Mouse (Mus musculus) liver, postnatal 0 days (tissue): ENCODE data around the gene Map3k15. TPM values are rescaled to one million over a fixed set of nuclear protein-coding genes. Genes with fewer than 3 reads are reported as not detected.

ENCODE experiments used
- ATAC-seq: fragments of 200-750 bp; cut with Nextera tagmentation; 2 replicates; pipeline ENCODE4 v1.8.0; 2017; ENCODE audit warnings: mild to moderate bottlenecking, moderate library complexity
- DNase-seq: peaks from one replicate; pipeline ENCODE4 v3.0.0-alpha.2; 2016
- H3K27ac ChIP-seq: fragments of 300-500 bp; sonication (generic); 2 replicates; pipeline ENCODE4 v1.5.1; 2014; ENCODE audit warnings: antibody characterized with exemption, moderate library complexity, mild to moderate bottlenecking, low read depth
- H3K27me3 ChIP-seq: fragments of 300-500 bp; sonication (generic); 2 replicates; pipeline ENCODE4 v1.6.1; 2014; ENCODE audit warnings: low read length, control low read depth, mixed read lengths; ENCODE audit not compliant: insufficient read depth
- H3K36me3 ChIP-seq: fragments of 300-500 bp; sonication (generic); replicated peaks from 2 replicates; pipeline ENCODE4 v1.6.1; 2014; ENCODE audit warnings: mild to moderate bottlenecking, control low read depth, low read length, moderate library complexity, mixed read lengths; ENCODE audit not compliant: insufficient read depth
- H3K4me1 ChIP-seq: fragments of 300-500 bp; sonication (generic); 2 replicates; pipeline ENCODE4 v1.6.1; 2014; ENCODE audit warnings: antibody characterized with exemption, mild to moderate bottlenecking, control low read depth; ENCODE audit not compliant: insufficient read depth
- H3K4me2 ChIP-seq: fragments of 300-500 bp; sonication (generic); 2 replicates; pipeline ENCODE4 v1.6.1; 2014; ENCODE audit warnings: low read depth, mild to moderate bottlenecking, low read length, moderate library complexity, mixed read lengths
- H3K4me3 ChIP-seq: fragments of 300-500 bp; sonication (generic); 2 replicates; pipeline ENCODE4 v1.5.1; 2014; ENCODE audit warnings: low read depth, low read length
- H3K9ac ChIP-seq: fragments of 300-500 bp; sonication (generic); replicated peaks from 2 replicates; pipeline ENCODE4 v1.6.1; 2014; ENCODE audit warnings: mild to moderate bottlenecking, moderate library complexity
- H3K9me3 ChIP-seq: fragments of 300-500 bp; sonication (generic); 2 replicates; pipeline ENCODE4 v1.6.1; 2016; ENCODE audit warnings: mild to moderate bottlenecking, control low read depth, low read length, mixed read lengths
- CTCF ChIP-seq: sonication (generic); IDR thresholded peaks from 2 replicates; pipeline ENCODE4 v1.5.1; 2016; ENCODE audit warnings: antibody characterized with exemption, low read depth
- EP300 ChIP-seq: IDR thresholded peaks from 2 replicates; pipeline ENCODE4 v1.6.1; 2016; ENCODE audit warnings: antibody characterized with exemption, low read depth, mild to moderate bottlenecking
- WGBS: fragments of 180-500 bp; shearing (Covaris S2); extraction: QIAGEN DNeasy Blood & Tissue Kit; methylation state at CpG from one replicate; pipeline ENCODE4 v1.1.7; 2014; ENCODE audit not compliant: insufficient replicate concordance; 5-methylcytosine and 5-hydroxymethylcytosine counted together
- polyA plus RNA-seq: library from polyadenylated mRNA; unstranded; fragments of >200 nt; fragmentation: Nextera tagmentation; extraction: Ambion mirVana; gene quantifications from 2 replicates; pipeline ENCODE4 v1.2.1, GENCODE M21; 2015

Map3k15 gene
- polyA plus RNA-seq, 1 experiment from 2014 or later = 0.12 TPM

DNA sequence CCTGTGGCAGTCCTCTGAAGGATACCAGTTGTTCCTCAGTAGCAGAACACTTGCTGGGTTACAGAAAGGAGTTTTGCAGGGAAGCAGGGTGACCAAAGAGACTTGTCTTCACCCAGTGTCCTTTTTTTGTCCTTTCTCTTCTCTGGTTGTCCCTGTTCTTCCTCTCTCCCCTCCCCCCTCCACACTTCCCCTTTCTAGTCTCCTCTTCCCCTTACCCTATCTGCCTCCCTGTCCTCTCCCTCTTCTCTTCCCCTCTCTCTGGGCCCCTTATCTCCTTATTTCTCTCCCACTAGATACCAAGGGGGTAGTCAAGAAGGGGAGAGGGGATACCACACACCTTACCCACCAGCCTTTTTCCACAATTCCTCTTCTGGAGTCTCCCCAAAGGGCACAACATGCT lies 127.8 kb downstream of the Map3k15 start:
- Histone ChIP-seq H3K9me3 (no peaks in the 10 kb centered on the region), H3K9ac (no peak overlapping the region), H3K4me2 (0 out of 2 replicates have a peak overlapping the region, but pooled peaks have one; percentile 29), H3K4me1 (no peaks in the 10 kb centered on the region), H3K36me3 (no peaks in the 10 kb centered on the region), H3K27ac (peak overlapping the region; percentile 55; the same call in 1 of the 2 replicates), H3K4me3 (no peak overlapping the region), H3K27me3 (0 out of 2 replicates have a peak, but pooled peaks cover 5% of the 10 kb centered on the region)
- DNase-seq (peak; percentile 15), ATAC-seq (peak; percentile 55; the same call in 1 of the 2 replicates)
- TF ChIP-seq EP300 (no peak), CTCF (no peak)

DNA sequence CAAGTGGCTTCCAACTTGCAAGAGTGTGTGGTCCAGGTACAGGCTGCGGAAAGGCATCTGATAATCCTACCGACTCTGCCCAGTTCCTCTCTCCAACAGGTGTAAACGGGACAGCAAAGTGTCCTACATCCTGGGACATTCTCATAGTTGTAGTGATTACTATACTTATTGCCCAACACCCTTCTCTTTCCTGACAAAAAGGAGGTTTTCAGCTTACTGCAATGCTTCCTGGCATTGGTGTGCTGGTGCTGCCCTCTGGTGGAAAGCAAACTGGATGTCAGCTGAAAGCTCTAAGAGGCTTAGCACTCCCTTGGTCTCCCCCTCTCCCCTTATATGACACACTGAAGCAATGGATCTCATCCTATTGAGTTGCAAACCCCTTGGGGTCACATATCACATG lies 128.4 kb downstream of the Map3k15 start:
- peak; percentile 36 for ATAC-seq
- Histone ChIP-seq H3K4me1 (no peaks in the 10 kb centered on the region), H3K9ac (no peak overlapping the region), H3K27ac (no peak overlapping the region), H3K9me3 (no peaks in the 10 kb centered on the region), H3K4me3 (no peak overlapping the region), H3K4me2 (no peak overlapping the region), H3K36me3 (no peaks in the 10 kb centered on the region), H3K27me3 (0 out of 2 replicates have a peak, but pooled peaks cover 5% of the 10 kb centered on the region)
- peak; percentile 65 for DNase-seq
- TF ChIP-seq EP300 (no peak), CTCF (peak; percentile 85)
- 63% methylated on average over 3 of the region's 3 CpGs for WGBS

DNA sequence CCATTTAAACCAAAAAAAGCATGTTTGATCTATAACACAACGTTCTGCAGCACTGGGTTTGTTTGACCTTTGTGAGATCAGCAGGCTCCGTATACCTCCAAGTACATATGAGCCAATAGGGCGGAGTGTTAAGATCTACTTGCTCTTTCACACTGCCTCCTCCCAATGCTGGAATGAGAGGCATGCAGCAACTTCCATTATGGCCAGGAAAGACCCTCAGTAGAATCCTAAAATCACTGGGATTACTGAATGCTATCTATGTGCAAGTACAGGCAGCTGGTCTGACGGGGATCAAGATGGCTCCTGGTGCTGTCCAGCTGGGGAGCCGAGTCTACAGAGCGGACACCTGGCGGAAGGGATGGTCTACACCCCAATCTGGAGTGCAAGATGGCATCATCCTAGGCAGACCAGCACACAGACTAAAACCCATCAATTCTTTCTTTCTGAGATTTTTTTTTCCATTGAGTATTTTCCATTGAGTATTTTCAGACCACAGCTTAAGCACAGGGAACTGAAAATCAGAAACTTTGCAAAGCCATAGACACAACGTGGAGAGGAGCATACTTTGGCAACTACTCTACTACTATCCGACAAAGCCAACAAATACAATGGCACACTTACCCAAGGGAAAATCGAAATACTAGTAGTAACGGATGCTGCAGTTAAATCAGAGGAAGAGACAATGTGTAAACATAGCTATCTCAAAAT lies 146.1 kb downstream of the Map3k15 start:
- H3K4me2 ChIP-seq = no peak overlapping the region
- 74% methylated on average over 11 of the region's 11 CpGs for WGBS
- no peaks in the 10 kb centered on the region for H3K27me3 ChIP-seq
- H3K4me3 ChIP-seq = no peak overlapping the region
- H3K9me3 ChIP-seq = no peaks in the 10 kb centered on the region
- H3K36me3 ChIP-seq = peaks cover 7% of the 10 kb centered on the region
- DNase-seq (no peak), ATAC-seq (no peak)
- H3K27ac ChIP-seq = no peak overlapping the region
- H3K4me1 ChIP-seq = 0 out of 2 replicates have a peak, but pooled peaks cover 9% of the 10 kb centered on the region
- no peak overlapping the region for H3K9ac ChIP-seq
- TF ChIP-seq EP300 (no peak), CTCF (no peak)

DNA sequence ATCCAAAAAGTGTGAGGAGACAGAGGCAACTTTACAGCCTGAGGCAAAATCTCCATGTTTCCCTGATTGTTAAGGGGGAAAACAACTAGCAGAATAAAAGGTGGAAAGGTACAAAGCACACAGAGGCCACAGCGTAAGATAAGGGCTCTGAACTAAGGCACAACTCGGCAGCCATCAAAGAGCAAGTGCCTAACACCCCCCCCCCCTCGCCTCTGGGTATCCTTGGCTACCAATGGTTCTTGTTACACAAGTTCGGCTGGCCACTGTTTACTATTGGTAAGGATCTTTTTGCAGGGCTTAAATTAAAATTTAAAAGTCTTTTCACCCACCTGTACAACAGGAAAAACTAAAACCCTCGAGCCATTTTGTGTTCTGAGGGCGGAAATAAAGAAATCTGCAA lies 147.5 kb downstream of the Map3k15 start:
- no peak overlapping the region for H3K27ac ChIP-seq
- H3K27me3 ChIP-seq = no peaks in the 10 kb centered on the region
- TF ChIP-seq EP300 = no peak
- no peaks in the 10 kb centered on the region for H3K9me3 ChIP-seq
- 0 out of 2 replicates have a peak, but pooled peaks cover 7% of the 10 kb centered on the region for H3K36me3 ChIP-seq
- ATAC-seq (no peak), DNase-seq (no peak)
- peak overlapping the region; percentile 75; the same call in 1 of the 2 replicates for H3K4me3 ChIP-seq
- H3K4me2 ChIP-seq = peak overlapping the region; percentile 76
- 0 out of 2 replicates have a peak, but pooled peaks cover 9% of the 10 kb centered on the region for H3K4me1 ChIP-seq
- no peak overlapping the region for H3K9ac ChIP-seq
- 30% methylated on average over 6 of the region's 6 CpGs for WGBS

DNA sequence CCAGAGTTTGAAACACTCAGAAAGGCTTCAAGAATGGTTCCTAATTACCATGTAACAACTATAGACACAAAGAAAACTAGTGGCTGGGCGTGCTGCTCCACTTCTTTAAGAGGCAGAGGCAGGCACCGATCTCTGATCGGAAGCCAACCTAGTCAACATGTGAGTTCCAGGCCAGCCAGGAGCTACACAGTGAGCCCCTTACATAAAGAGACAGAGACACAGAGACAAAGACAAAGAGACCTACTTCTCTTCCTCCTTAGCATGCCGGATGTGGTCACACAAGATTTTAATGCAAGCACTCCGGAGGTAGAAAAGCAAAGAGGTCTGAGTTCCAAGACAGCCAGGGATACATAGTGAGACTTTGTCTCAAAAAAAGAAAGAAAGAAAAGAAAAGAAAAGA lies 147.9 kb downstream of the Map3k15 start:
- H3K9ac ChIP-seq = no peak overlapping the region
- H3K4me2 ChIP-seq = peak overlapping the region; percentile 76
- peak overlapping the region; percentile 75 for H3K4me3 ChIP-seq
- TF ChIP-seq EP300 (no peak), CTCF (no peak)
- H3K27me3 ChIP-seq = no peaks in the 10 kb centered on the region
- 0 out of 2 replicates have a peak, but pooled peaks cover 9% of the 10 kb centered on the region for H3K4me1 ChIP-seq
- 22% methylated on average over 5 of the region's 5 CpGs for WGBS
- no peak for DNase-seq
- no peaks in the 10 kb centered on the region for H3K9me3 ChIP-seq
- no peak overlapping the region for H3K27ac ChIP-seq
- H3K36me3 ChIP-seq = 0 out of 2 replicates have a peak, but pooled peaks cover 4% of the 10 kb centered on the region
- no peak for ATAC-seq

DNA sequence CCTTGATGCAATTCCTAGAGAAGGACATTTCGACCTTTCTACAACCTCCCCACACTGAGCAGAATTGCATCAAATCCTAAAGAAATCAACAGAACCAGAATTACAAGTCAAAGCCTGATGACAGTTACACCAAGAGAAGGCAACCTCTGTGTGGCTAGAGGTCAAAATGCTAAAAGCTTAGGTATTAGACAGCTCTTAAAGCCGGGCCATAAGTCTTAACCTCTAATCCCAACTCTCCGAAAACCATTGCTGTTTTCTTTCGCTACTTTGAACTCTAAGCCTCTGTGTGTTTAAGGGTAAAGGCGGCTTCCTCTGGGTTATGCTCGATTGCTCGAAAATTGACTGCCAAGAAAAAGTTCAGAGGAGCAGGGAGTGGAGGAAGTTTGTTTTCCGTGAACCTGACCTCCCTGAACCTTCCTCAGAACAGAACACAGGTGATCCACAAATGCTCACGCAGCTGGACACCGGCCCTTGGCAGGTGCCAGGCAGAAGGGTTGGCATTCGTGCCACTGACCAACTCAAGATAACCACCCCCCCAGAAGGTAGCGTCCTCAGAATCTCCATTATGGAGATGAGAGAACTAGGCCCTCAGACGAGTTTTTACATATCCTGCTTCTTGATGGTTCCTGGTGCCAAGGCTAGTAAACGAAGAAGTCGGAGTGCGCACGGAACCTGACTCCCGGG lies 149.1 kb downstream of the Map3k15 start:
- DNase-seq (no peak), ATAC-seq (no peak)
- Histone ChIP-seq H3K4me2 (peak overlapping the region; percentile 76), H3K4me1 (0 out of 2 replicates have a peak, but pooled peaks cover 9% of the 10 kb centered on the region), H3K9me3 (no peaks in the 10 kb centered on the region), H3K4me3 (peak overlapping the region; percentile 75), H3K27ac (peak overlapping the region; percentile 90), H3K27me3 (no peaks in the 10 kb centered on the region), H3K9ac (peak overlapping the region; percentile 83), H3K36me3 (no peaks in the 10 kb centered on the region)
- no peak for TF ChIP-seq CTCF
- TF ChIP-seq EP300 = no peak
- 25% methylated on average over 18 of the region's 18 CpGs for WGBS
